Comparison of ENCODE assay signal across 13 mouse cellular contexts in genomic region chr6:134504866-134505265, GRCm38 (mm10).
DNase-seq lines count a peak whose midpoint lies in the region; ATAC-seq and TF ChIP-seq lines count a peak whose summit lies in the region.
"Had no signal": no experiment of that assay in that cellular context is flagged by ENCODE, and none has a peak within 500 bp of the region (broad histone marks: within the 10 kb centered on the region; RNA-seq: fewer than 3 reads in every experiment).

No protein-coding gene starts in this region.

- intact Hi-C loops in gastrocnemius, postnatal 36 days (cut with DNase I): no loop called here

- WGBS in liver, adult 2 months: 21% methylated on average over 4 of the region's 4 CpGs
- 14% methylated on average over 4 of the region's 4 CpGs for WGBS in limb, embryonic 12.5 days
- WGBS in stomach, embryonic 14.5 days: 11% methylated on average over 4 of the region's 4 CpGs
- 73% methylated on average over 4 of the region's 4 CpGs for WGBS in midbrain, embryonic 13.5 days

- H3K4me1 ChIP-seq in liver, adult 2 months (ENCODE audit: control insufficient read depth, insufficient read depth, low read length): peaks cover 3% of the 10 kb centered on the region; the same call in 1 of the 2 replicates
- H3K4me1 ChIP-seq in limb, embryonic 12.5 days (replicated peaks): peaks cover 45% of the 10 kb centered on the region
- peaks cover 30% of the 10 kb centered on the region for H3K4me1 ChIP-seq in stomach, embryonic 14.5 days (ENCODE audit: control insufficient read depth, insufficient read depth, low read length)
- peaks cover 18% of the 10 kb centered on the region for H3K4me1 ChIP-seq in midbrain, embryonic 13.5 days (replicated peaks)

- peak; percentile 84 for ATAC-seq in limb, embryonic 12.5 days (ENCODE audit: insufficient number of reproducible peaks, insufficient read depth, low FRiP score, low TSS enrichment, low read depth)
- ATAC-seq in stomach, embryonic 14.5 days (ENCODE audit: insufficient number of reproducible peaks, insufficient read depth, low FRiP score, low read depth): peak; percentile 68; the same call in 1 of the 2 replicates
- ATAC-seq in midbrain, embryonic 13.5 days: no peak

- peaks cover 27% of the 10 kb centered on the region for H3K79me2 ChIP-seq in liver, adult 2 months (ENCODE audit: control insufficient read depth, insufficient read depth, low read length)

- H3K27ac ChIP-seq in liver, adult 2 months (replicated peaks; ENCODE audit: insufficient read depth, low read depth, low read length): no peak overlapping the region
- H3K27ac ChIP-seq in limb, embryonic 12.5 days: no peak overlapping the region
- no peak overlapping the region for H3K27ac ChIP-seq in stomach, embryonic 14.5 days (ENCODE audit: low read length)
- H3K27ac ChIP-seq in midbrain, embryonic 13.5 days: no peak overlapping the region
- H3K27ac ChIP-seq: embryonic facial prominence, embryonic 13.5 days had no signal

- no peak for TF ChIP-seq POLR2A in liver, adult 2 months (IDR thresholded peaks at IDR 0.05; ENCODE audit: extremely low read depth, insufficient read depth, low read length)

- H3K36me3 ChIP-seq in liver, adult 2 months (ENCODE audit: control insufficient read depth, insufficient read depth, low read length): peaks cover 29% of the 10 kb centered on the region
- H3K36me3 ChIP-seq in limb, embryonic 12.5 days: peaks cover 49% of the 10 kb centered on the region
- peaks cover 14% of the 10 kb centered on the region; the same call in 1 of the 2 replicates for H3K36me3 ChIP-seq in stomach, embryonic 14.5 days (ENCODE audit: control insufficient read depth, insufficient read depth, low read length)
- H3K36me3 ChIP-seq in midbrain, embryonic 13.5 days: peaks cover 35% of the 10 kb centered on the region

- TF ChIP-seq CTCF in liver, adult 2 months (IDR thresholded peaks at IDR 0.05; ENCODE audit: low read depth, low read length): no peak

- no peaks in the 10 kb centered on the region for H3K9me3 ChIP-seq in limb, embryonic 12.5 days
- no peaks in the 10 kb centered on the region for H3K9me3 ChIP-seq in stomach, embryonic 14.5 days (ENCODE audit: control insufficient read depth, low read depth, low read length)
- H3K9me3 ChIP-seq in midbrain, embryonic 13.5 days: no peaks in the 10 kb centered on the region
- H3K9me3 ChIP-seq: embryonic facial prominence, embryonic 13.5 days had no signal

- H3K9ac ChIP-seq in liver, adult 2 months (ENCODE audit: low read depth, low read length): no peak overlapping the region
- H3K9ac ChIP-seq in limb, embryonic 12.5 days (replicated peaks): no peak overlapping the region
- H3K9ac ChIP-seq in stomach, embryonic 14.5 days (replicated peaks; ENCODE audit: low read depth, low read length): no peak overlapping the region
- no peak overlapping the region for H3K9ac ChIP-seq in midbrain, embryonic 13.5 days (replicated peaks)
- H3K9ac ChIP-seq: embryonic facial prominence, embryonic 13.5 days had no signal

- peak; percentile 19 for DNase-seq in heart, adult 9 months (ENCODE audit: low spot score in 2 of 2)
- no peak for DNase-seq in heart, adult 8-10 months (ENCODE audit: low spot score)
- DNase-seq in liver, adult 2 months (ENCODE audit: extremely low read depth, low read depth, low spot score): peak; percentile 99
- no peak for DNase-seq in liver
- no peak for DNase-seq in gastrocnemius, postnatal 36 days
- DNase-seq: adrenal gland, postnatal 25 days; cerebellum, adult 11-12 months; kidney, adult 11 months; retina, postnatal 1 day had no signal

- no peaks in the 10 kb centered on the region for H3K27me3 ChIP-seq in liver, adult 2 months (ENCODE audit: control insufficient read depth, insufficient read depth, low read length)
- H3K27me3 ChIP-seq in limb, embryonic 12.5 days: no peaks in the 10 kb centered on the region
- no peaks in the 10 kb centered on the region for H3K27me3 ChIP-seq in stomach, embryonic 14.5 days (ENCODE audit: control insufficient read depth, insufficient read depth, low read length)
- H3K27me3 ChIP-seq in midbrain, embryonic 13.5 days: no peaks in the 10 kb centered on the region
- H3K27me3 ChIP-seq: embryonic facial prominence, embryonic 13.5 days had no signal

- H3K4me2 ChIP-seq in limb, embryonic 12.5 days: no peak overlapping the region
- no peak overlapping the region for H3K4me2 ChIP-seq in stomach, embryonic 14.5 days (replicated peaks; ENCODE audit: low read depth, low read length)
- H3K4me2 ChIP-seq in midbrain, embryonic 13.5 days (replicated peaks): no peak overlapping the region
- H3K4me2 ChIP-seq: embryonic facial prominence, embryonic 13.5 days had no signal

- no peak overlapping the region for H3K4me3 ChIP-seq in liver, adult 2 months (ENCODE audit: insufficient read depth, low read depth, low read length)
- no peak overlapping the region for H3K4me3 ChIP-seq in limb, embryonic 12.5 days (replicated peaks)
- H3K4me3 ChIP-seq in stomach, embryonic 14.5 days (ENCODE audit: low read depth, low read length): no peak overlapping the region
- no peak overlapping the region for H3K4me3 ChIP-seq in midbrain, embryonic 13.5 days (replicated peaks)
- H3K4me3 ChIP-seq: embryonic facial prominence, embryonic 13.5 days had no signal

Comparison
In these comparisons a context has a peak if more than half of its experiments do, and no peak if none do; other contexts are left out.
1. DNase-seq: peak in heart, adult 9 months (2 of 2) and liver, adult 2 months (single experiment); none in heart, adult 8-10 months (single experiment), liver (single experiment) and gastrocnemius, postnatal 36 days (0 of 2).